Mouse (Mus musculus): Measurements from ENCODE around the gene Gmcl1. TPM values are rescaled to one million over a fixed set of nuclear protein-coding genes. Genes with fewer than 3 reads are reported as not detected.

Gene Gmcl1
- total RNA-seq (2014; fragmentation: Nextera tagmentation) (18.7 and 28.4 TPM in 2 replicates), total RNA-seq (2017) (23.4 and 23.7 TPM in 2 replicates)

DNA sequence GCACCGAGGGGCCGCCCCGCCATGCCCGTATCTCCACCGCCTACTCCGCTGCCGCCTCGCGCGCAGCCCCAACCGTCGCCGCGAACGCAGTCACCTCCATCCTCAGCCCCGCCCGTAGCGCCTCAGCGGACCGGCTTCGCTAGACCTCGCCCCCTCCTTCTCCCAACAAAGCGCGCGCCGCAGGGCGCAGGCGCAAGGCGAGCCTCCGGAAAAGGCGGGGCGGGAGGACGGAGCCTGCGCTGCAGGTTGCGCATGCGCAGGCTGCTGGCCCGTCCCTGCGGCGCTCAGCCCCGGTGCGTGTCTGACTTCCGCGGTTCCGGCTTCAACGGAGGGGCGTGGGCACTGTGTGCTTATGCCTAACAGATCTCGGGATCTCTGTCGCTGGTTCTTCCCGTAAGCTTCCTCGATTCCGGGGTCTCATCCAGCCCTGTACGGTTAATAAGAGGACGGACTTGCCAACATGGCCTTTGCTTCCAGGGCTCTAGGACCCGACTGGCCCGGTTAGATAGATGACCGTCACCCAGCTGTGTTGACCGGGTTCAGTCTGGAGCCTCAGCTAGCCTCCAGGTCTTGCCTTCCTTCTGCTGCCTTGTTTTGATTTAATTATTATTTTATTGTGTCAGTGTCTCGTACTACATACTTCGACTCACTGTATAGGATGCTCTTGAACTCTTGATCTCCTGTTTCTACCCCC is at the start of gene Gmcl1:
Gene Gmcl1 (minus strand): TSS at position 201 of the 694 bp plus-strand sequence.
- peak; percentile 94 for ATAC-seq (replicated peaks; ENCODE audit: low FRiP score, low TSS enrichment, poor library complexity, severe bottlenecking)

DNA sequence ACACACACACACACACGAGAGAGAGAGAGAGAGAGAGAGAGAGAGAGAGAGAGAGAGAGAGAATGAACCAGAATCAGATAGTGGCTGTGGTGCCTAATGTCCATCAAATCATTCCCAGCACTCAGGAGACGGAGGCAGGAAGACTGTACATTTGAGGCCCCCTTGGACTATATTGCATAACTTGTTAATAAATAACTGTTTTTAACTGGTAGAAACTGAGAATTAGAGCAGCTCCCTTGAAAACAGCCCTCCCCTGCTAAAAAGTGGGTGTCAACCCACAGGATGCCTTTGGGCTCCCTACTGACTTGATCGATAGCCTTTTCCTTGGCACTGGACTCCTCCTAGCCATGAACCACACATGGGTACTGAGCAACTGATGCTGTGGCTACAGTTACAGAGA is 49.2 kb upstream of the Gmcl1 start:
- ATAC-seq (replicated peaks; ENCODE audit: low FRiP score, low TSS enrichment, poor library complexity, severe bottlenecking) = no peak

DNA sequence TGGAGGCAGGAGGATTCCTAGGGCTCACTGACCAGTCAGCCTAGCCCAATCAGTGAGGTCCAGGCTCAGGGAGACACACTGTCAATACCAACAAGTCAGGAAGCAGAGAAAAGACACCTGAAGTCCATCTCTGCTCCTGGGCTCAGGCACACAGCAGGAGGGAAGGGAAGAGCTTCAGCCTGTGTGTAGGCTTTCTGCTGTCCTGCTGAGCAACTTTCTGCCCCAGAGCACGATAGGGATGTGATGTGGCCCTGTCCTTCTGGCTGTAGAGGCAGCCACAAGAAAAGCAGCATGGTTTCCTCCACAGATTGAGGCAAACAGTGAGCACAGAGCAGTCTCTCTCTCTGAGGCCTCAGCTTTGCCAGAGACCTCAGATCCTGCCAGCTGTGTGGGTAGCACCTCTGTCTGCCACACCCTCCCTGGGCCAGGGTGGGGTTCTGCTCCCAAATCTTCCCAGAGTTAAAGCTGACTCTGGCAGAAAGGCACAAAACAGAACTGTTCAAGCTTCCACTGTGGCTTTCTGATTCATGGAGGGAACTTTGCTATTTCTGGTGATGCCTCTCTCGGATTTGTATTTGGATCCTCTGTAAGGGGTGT is 48.3 kb upstream of the Gmcl1 start:
- no peak for ATAC-seq (replicated peaks; ENCODE audit: low FRiP score, low TSS enrichment, poor library complexity, severe bottlenecking)

DNA sequence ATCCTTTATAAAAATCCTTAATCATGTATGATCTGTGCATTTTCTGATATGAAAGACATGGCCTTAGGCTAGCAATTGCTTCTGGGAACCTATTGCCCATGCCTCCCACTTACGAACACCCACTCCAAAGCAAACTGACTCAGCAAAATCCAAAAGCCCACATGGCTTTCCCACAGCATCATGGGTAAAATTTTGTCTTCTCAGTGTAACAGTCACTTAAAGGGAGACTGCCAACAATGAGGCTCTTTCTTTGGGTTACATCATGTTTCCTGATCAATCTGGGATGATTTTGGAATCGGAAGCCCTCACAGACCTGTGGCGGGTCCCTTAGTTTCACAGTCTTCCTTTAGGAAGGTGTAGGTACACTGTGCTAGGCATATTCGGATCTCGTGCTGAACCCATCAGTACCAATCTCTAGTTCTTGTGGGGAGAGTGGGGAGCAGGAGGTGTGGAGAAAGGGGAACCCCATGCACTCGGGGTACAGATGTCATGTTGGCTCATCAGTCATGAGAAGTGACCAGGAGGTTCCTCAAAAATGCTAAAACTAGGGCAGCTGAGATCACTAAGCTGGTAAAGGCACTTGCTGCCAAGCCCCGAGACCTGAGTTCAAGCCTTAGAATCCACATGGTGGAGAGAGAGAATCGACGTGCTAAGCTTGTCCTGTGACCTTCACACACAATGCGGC is 45.9 kb upstream of the Gmcl1 start:
- ATAC-seq (replicated peaks; ENCODE audit: low FRiP score, low TSS enrichment, poor library complexity, severe bottlenecking) = no peak

DNA sequence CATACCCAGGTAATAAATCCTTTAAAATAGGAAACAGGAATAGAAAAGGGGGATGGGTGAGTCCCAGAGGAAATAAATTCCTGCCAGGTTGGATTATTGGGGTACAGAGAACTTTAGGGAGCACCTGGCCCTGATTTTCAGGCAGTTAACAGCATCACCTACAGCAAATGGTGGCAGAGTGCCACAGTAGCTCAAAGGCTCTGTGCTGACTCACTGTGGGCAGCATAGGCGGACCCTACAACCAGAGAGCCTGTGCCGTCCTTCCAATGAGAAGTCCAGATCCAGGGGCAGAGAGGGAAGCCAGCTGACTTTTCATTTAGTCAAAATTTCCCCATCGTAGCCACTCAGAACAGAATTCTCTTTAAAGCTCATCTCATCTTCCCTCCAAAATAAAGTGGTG is 44.0 kb upstream of the Gmcl1 start:
- no peak for ATAC-seq (replicated peaks; ENCODE audit: low FRiP score, low TSS enrichment, poor library complexity, severe bottlenecking)

DNA sequence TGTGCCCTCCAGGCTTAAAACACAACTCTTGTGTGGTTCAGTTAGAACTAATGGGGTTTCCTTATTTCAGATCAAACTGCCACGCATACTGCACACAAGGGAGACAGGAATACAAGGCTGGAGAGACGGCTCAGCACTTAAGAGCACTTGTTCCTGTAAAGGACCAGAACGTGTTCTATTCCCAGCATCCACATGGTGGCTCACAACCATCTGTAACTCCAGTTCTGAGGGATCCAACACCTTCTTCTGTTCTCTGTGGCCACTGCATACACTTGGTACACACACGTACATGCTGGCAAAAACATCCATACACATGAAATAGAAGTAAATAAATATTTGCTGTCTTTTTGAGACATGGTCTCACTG is 43.5 kb upstream of the Gmcl1 start:
- no peak for ATAC-seq (replicated peaks; ENCODE audit: low FRiP score, low TSS enrichment, poor library complexity, severe bottlenecking)

DNA sequence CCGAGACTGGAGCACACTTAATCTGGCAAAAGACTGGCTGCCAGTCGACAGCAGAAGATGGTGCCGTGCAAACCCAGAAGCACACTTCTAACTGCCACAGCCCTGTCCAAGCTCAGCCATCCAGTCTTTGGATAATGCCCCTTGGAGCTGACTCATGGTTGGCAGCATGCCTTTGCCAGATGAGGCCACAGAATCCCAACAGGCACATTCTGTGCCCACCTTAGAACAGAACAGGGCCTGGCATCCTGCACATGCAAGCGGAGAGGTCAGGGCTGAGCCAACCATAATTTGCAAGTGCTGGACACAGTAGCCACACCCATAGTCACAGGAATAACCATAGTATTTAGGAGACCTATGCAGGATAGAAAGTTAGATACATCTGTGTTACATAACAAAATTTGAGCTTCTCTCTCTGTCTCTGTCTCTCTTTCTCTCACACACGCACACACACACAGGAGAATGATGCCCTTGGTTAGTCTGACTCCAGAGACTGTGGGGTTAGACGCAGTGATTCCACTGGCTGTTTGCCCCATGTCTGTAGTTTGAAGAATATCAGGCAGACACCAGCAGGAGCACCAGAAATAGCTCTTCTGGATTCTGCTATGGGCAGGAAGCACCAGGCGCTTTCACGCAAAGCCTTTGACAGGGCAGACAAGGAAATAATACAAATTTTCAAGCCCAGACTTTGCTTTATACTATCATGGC is 43.0 kb upstream of the Gmcl1 start:
- no peak for ATAC-seq (replicated peaks; ENCODE audit: low FRiP score, low TSS enrichment, poor library complexity, severe bottlenecking)

DNA sequence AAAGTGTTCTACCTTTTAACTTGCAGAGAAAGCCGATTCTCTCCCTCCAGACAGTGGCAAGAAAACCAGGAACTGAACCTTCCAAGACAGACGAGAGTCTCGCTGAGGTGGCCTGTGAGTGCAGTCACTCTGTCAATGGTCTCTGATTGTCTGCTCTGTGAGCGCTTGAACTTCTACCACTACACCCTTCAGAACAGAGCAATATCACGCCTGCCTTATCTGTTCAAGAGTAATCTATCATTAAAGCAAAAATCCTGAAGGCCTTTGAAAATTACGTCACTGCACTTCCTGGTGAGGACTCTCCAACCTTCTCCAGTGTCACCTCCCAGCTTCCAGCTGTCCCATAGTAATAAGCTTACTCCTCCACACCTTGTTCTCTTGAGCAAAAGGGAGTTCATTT is 41.8 kb upstream of the Gmcl1 start:
- ATAC-seq (replicated peaks; ENCODE audit: low FRiP score, low TSS enrichment, poor library complexity, severe bottlenecking) = no peak

DNA sequence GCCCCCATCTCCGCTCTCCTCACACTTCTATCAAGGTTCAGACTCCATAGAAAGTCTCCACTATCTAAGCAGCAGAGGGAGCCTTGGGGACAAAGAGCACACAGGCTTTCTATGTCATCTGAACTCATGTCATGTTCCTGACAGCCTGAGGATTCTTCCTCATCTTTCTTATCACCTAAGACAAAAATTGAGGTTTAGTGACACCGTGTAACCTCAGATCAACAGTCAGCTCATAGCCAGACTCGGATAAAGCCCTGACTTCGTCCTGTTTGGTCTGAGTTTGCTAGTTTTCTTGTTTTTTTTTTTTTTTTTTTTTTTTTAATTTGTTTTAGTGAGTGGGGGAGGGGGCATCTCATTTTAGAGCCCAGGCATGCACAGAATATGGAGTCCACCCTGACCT is 40.6 kb upstream of the Gmcl1 start:
- ATAC-seq (replicated peaks; ENCODE audit: low FRiP score, low TSS enrichment, poor library complexity, severe bottlenecking) = no peak

DNA sequence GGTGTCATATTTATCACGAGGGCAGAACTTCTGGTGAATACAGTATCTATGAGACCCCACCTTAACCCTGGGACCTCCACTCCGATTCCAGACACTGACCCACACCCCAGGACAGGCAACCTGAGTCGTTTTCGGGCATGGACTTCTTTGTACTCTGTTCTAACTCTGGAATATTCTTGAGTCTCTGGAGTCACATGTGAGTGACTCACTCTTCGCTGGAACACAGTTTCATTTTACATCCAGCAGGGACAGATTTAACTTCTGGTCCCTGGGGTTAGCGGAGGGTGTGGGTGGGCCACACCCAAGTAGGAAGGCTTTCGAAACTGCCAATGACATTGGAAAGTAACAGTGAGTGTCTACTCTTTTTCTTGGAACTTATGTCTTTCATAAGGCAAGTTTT is 39.4 kb upstream of the Gmcl1 start:
- peak; percentile 33; the same call in 1 of the 2 replicates for ATAC-seq (replicated peaks; ENCODE audit: low FRiP score, low TSS enrichment, poor library complexity, severe bottlenecking)

DNA sequence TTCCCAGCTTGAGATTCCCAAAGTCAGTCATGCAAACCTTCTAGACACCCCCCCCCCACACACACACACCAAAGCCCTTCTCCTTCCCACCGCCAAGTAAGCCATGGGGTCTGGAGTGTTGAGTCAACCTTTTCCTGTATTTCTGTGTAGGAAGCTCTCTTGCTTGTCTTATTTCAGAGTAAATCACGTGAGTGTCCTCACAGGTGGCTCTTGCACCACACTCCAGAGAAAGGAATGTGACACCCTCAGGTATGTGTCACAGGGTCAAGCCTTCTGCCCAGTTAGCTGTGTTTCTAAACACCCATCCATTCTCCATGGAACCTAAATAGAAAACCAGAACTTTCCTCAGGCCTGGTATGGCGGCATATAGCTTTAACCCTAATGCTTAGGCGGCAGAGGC is 35.8 kb upstream of the Gmcl1 start:
- no peak for ATAC-seq (replicated peaks; ENCODE audit: low FRiP score, low TSS enrichment, poor library complexity, severe bottlenecking)

DNA sequence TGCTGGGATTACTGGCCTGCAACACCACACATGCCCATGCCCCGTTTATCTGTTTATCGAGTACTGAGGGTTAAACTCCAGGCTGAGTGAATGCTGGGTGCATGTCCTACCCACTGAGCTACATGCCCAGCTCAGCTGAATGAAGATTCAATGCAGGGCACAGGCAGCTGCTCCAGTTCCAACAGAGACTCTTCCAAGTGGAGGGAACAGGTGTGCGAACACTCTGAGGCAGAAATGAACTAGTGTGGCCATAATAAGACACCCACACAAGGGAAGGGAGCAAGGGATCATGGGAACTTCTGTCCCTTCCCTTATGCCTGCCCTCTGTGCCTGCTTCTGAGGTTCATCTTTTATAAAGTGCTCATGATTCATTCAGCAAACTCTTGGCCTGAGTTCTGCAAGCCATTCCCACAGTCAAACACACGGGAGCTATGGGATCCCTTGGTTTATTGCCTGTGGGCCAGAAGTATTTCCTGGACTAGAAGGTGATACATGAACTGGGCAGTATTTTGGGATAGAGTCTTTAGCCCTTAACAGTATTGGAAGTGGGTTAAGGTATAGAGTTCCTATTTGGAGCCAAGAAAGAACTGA is 35.1 kb upstream of the Gmcl1 start:
- no peak for ATAC-seq (replicated peaks; ENCODE audit: low FRiP score, low TSS enrichment, poor library complexity, severe bottlenecking)

DNA sequence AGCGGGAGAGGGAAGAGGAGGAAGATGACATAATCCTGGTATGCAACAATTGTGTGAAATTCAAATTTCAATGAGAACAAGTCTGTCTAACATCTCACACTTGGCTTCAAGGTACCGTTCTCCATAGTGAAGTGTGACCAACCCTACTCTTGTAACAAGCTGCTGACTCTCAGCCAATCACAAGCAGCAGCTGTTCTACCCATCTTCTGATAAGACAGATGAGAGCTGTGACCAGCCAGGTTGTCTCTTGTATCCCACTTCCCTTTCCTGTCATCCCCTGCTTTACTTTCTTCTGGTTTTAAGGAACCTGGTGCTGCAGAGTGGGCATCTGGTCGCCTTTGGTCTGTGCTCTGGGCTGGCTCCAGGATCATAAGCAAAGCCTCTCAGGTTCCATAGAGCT is 34.3 kb upstream of the Gmcl1 start:
- no peak for ATAC-seq (replicated peaks; ENCODE audit: low FRiP score, low TSS enrichment, poor library complexity, severe bottlenecking)

DNA sequence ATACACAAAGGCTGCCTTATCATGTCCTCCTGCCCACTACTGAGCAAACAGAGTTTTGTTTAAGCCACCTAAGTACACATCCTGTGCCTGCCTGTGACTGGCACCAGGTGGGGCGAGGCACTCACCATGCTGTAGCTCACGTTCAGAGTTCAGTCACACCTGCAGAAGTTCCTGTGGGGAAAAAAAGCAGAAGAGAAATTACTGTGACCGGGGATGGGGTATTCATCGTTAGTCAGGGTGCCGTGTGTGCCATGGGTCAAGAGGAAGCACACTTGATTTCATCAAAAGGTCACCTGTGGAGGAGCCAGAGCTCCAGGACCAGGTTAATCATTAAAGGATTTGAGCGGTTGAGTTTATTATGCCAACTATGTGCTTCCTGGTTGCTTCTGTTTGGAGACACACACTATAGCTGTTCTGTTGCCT is 32.5 kb upstream of the Gmcl1 start:
- ATAC-seq (replicated peaks; ENCODE audit: low FRiP score, low TSS enrichment, poor library complexity, severe bottlenecking) = no peak

DNA sequence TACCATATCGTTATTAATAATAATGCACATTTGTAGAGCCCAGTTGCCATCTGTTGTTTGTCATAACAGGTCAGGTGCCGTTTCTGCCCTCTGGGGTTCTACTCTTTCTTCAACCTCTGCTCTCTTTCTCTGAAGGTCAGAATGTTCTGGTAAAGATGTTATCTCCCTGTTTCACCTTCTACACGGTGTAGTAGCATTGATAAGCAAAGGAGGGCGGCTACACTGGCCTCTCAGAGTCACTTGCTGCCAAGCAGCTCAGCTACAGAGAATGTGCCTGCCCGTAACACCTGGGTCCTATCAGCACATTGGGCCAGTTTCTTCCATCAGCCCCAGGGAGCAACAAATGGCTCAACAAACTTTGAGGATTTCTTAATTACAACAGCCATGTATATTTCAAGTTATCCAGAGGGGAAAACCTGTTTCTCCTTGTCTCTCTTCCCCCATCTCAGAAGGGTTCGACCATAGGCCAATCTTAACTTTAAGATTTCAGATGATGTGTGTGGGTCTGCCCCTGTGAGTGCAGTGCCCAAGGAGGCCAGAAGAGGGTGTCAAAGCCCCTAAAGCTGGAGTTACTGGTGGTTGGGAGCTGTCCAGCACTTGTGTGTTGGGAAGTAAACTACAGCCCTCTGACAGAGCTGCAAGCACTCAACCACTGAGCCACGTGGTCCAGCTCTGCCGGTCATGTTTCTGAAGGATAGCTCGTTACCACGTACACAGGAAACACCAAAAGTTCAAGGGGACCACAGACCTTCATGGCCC is 21.1 kb upstream of the Gmcl1 start:
- ATAC-seq (replicated peaks; ENCODE audit: low FRiP score, low TSS enrichment, poor library complexity, severe bottlenecking) = 0 out of 2 replicates have a peak, but pooled peaks have one; percentile 18

DNA sequence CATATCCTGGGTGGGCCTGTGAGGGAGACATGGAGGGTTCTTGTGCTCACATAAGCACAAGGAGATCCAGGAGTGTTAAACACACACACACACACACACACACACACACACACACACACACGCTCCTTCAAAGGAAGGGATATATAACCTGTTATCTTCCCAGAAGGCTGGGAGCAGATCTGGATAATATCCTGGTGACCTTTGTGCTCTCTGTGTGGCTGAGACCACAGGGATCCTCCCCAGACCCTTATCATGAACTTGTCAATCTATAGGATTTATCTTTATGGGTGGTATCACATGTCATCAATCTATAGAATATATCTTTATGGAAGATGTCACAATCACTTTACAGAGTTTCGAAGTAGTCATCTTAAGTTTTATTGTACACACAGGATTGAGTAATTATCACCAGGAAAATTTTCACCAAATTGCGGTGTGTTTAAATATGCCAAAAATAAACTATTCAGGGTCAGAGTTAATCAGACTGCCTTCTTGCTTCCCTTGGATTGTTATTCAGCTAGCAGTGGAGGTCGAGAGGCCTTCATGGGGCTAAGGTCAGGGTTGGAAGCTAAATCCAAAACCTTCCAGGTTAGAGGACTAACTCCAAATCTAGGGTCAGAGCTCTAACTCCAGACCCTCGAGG is 19.8 kb upstream of the Gmcl1 start:
- ATAC-seq (replicated peaks; ENCODE audit: low FRiP score, low TSS enrichment, poor library complexity, severe bottlenecking) = no peak

DNA sequence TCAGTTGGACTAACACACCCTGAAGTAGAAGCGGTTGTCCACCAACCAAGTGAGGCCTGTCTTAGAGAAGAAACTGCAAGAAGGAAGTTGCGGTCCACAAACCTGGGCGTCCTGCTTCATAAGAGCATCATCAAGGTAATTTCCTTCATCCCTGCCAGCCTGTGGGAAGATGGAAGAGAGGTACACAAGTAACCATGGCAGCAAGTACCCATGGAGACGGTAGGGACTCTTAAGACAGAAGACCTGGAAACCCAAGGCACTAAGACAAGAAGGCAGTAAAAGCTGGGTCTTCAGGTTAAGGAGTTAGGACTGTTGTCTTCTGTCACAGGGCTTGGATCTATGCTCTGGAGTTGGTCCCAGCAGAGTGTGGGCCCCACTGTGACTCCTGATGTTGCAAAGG is 17.8 kb upstream of the Gmcl1 start:
- no peak for ATAC-seq (replicated peaks; ENCODE audit: low FRiP score, low TSS enrichment, poor library complexity, severe bottlenecking)

DNA sequence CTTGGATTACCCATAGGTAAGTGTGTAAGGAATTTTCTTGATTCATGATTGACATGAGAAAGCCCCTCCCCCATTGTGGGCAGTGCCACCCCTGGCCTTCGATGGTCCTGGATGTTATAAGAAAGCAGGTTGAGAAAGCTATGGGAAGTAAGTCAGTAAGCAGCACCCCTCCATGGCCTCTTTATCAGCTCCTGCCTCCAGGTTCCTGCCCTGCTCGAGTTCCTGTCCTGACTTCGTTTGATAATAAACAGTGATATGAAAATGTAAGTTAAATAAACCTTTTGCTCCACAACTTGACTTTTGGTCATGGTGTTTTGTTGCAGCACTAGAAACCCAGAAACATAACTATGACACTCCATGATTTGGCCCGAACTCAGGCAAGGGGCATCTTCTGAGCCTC is 16.6 kb upstream of the Gmcl1 start:
- ATAC-seq (replicated peaks; ENCODE audit: low FRiP score, low TSS enrichment, poor library complexity, severe bottlenecking) = no peak

DNA sequence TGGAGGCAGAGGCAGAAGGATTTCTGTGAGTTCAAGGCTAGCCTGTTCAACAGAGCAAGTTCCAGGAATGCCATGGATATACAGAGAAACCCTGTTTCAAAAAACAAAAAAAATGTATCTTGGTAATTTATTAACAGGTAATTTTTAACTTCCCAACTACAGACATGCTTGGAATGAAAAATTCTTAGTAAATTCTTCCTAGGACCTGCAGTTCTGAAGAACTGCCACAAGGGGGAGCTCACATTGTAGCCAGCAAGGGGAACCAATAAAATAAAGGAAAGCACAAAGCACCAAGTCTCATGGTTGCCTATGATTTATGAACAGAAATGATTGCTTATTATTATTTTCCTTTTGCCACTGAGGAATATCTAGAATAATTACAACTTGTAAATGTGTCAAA is 14.0 kb upstream of the Gmcl1 start:
- no peak for ATAC-seq (replicated peaks; ENCODE audit: low FRiP score, low TSS enrichment, poor library complexity, severe bottlenecking)

Measured in megakaryocyte-erythroid progenitor cell, adult 5-6 weeks (primary cell).